Mouse (Mus musculus): ENCODE results near the gene Tbxas1.

- no peak for TF ChIP-seq EP300 (optimal IDR thresholded peaks at IDR 0.05)
- TF ChIP-seq CTCF (IDR thresholded peaks at IDR 0.05; ENCODE audit: low read depth), result no peak
These were observed 184.6 kb downstream of the Tbxas1 start for GRCm38 (mm10) chr6:39059547-39060497.
